Mouse (Mus musculus) small intestine, adult 2 months (tissue): ENCODE results near the gene Tead1.

Experiments
- CTCF ChIP-seq: fragments of 200-500 bp; IDR thresholded peaks from 2 replicates; pipeline ENCODE4 v1.5.1; 2012; ENCODE audit warnings: low read depth, mild to moderate bottlenecking, control low read depth, inconsistent platforms, low read length, moderate library complexity, mixed read lengths; ENCODE audit not compliant: insufficient replicate concordance, insufficient read length; ENCODE audit errors: extremely low read depth
- POLR2A ChIP-seq: fragments of 200-500 bp; IDR thresholded peaks from 2 replicates; pipeline ENCODE4 v1.6.1; 2012; ENCODE audit warnings: low read depth, mild to moderate bottlenecking, control low read depth, inconsistent platforms, low read length, moderate library complexity

DNA sequence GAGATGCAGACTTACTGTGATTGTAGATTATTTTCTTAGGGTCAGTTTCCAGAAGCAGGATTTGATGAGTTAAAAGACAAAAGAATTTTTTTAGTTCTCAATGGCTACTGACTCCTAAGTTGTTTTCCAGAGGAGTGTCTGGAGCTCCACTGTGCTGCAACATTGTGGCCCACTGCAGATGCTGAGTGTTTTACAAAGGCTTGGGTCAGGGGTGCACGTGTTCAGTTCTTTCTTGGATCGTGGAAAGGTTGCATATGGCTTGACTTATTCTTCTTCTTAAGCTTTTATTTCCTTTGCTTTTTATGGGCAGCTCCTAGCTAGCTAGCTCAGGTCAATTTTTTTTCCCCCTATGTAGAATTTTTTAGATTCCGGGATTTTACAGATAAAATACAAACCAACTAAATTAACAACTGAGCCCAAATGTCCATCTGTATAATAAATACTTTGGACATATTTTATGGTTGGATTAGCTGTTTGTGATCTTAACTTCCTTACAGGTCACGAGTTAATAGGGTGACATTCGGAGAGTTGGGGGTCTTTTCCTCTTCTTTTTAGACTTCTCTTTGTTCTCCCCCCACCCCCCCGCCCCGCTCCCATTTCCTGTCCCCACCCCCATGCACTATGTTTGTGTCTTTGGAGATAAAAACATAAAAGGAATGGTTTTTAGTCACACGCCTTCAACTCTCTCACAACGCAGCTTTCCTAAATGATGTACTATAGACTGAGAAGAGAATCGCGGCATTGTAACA is 40.5 kb downstream of the Tead1 start:
- TF ChIP-seq CTCF = no peak
- TF ChIP-seq POLR2A = no peak
